Mouse (Mus musculus): ENCODE measurements around the gene Sco1. TPM values are rescaled to one million over a fixed set of nuclear protein-coding genes. Genes with fewer than 3 reads are reported as not detected.

The Sco1 gene
- total and polyA plus RNA-seq, 3 experiments, result 15.4 to 32.7 (median 20.4) TPM

DNA sequence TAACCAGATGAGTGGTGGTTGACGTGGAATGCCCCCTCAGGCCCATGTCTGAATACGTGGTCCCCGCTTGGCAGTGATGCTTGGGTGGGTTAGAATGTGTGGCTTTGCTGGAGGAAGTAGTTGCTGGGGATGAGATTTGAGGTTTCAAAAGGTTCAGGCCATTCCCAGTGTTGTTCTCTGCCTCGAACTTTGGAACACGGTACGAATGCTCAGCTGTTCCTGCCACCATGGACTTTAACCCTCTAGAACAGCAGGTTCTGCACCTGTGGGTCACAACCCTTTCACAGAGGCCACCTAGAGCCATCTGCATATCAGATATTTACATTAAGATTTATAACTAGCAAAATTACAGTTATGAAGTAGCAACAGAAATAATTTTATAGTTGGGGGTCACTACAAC, 16.2 kb upstream of the Sco1 start:
- Histone ChIP-seq H3K27me3 (replicated peaks) (no peaks in the 10 kb centered on the region), H3K4me2 (ENCODE audit: insufficient read depth, low read depth, poor library complexity, severe bottlenecking) (no peak overlapping the region), H3K4me3 (replicated peaks in 1 of 3; ENCODE audit: low read depth in 2 of 3, low read length in 2 of 3, poor library complexity in 1 of 3) (no peak overlapping the region), H3K4me1 (ENCODE audit: control insufficient read depth in 1 of 2, insufficient read depth in 2 of 2) (no peaks in the 10 kb centered on the region), H3K79me2 (replicated peaks; ENCODE audit: control insufficient read depth, extremely low read depth, insufficient read depth, poor library complexity, severe bottlenecking) (no peaks in the 10 kb centered on the region), H3K9ac (ENCODE audit: insufficient read depth, low read depth) (no peak overlapping the region), H3K9me3 (replicated peaks; ENCODE audit: low read length) (peaks cover 4% of the 10 kb centered on the region), H3K36me3 (replicated peaks in 1 of 2; ENCODE audit: control insufficient read depth in 1 of 2, insufficient read depth in 1 of 2, low read length in 1 of 2) (peaks cover 33 to 47% of the 10 kb centered on the region in 2 experiments), H3K27ac (ENCODE audit: insufficient read depth, low read depth) (no peak overlapping the region)
- DNase-seq (ENCODE audit: extremely low read depth), result no peak
- in situ Hi-C loops (cut with MboI; ENCODE audit: low pct_ligation_motif_present, low pct_unique_long_range_greater_than_20kb, low sequenced_read_pairs) (no loop called here), dilution Hi-C loops (cut with MboI; ENCODE audit: extremely low pct_ligation_motif_present, extremely low pct_unique_long_range_greater_than_20kb, low sequenced_read_pairs) (no loop called here)
- TF ChIP-seq UBTF (IDR thresholded peaks at IDR 0.05; ENCODE audit: low read depth, low read length) (no peak), ELF1 (IDR thresholded peaks at IDR 0.05; ENCODE audit: low read depth, low read length) (no peak), ETS1 (conservative IDR thresholded peaks at IDR 0.05; ENCODE audit: low read depth, low read length) (no peak)

DNA sequence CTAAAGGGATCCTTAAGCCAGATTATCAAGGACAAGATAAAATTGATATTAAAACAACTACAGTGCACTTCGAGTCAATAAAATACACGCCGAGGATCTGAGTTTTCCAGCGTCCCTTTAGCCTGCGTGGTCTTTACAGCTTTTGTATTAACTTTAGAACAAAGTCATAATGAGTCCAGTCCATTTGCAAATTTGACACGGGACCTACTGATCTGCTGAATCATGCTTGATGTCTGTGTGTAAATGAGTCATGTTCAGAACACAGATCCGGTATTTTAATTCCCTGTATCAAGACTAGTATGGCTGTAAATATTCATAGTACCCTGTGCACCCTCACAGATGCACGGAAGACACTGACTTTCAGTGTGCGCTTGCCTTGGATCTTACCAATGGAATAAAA, 15.6 kb upstream of the Sco1 start:
- TF ChIP-seq USF2 (conservative IDR thresholded peaks at IDR 0.05; ENCODE audit: low read depth, low read length), result no peak
- no peak for TF ChIP-seq UBTF (IDR thresholded peaks at IDR 0.05; ENCODE audit: low read depth, low read length)
- no peak for TF ChIP-seq ZNF384 (IDR thresholded peaks at IDR 0.05; ENCODE audit: low read depth, low read length)
- TF ChIP-seq CHD1 (IDR thresholded peaks at IDR 0.05; ENCODE audit: low read depth, low read length), result no peak
- no peak for TF ChIP-seq ZC3H11A (IDR thresholded peaks at IDR 0.05; ENCODE audit: low read depth, low read length)
- H3K4me3 ChIP-seq (replicated peaks in 1 of 3; ENCODE audit: low read depth in 2 of 3, low read length in 2 of 3, poor library complexity in 1 of 3), result no peak overlapping the region
- no peaks in the 10 kb centered on the region for H3K4me1 ChIP-seq (ENCODE audit: control insufficient read depth in 1 of 2, insufficient read depth in 2 of 2)
- in situ Hi-C loops (cut with MboI; ENCODE audit: low pct_ligation_motif_present, low pct_unique_long_range_greater_than_20kb, low sequenced_read_pairs), result no loop called here
- dilution Hi-C loops (cut with MboI; ENCODE audit: extremely low pct_ligation_motif_present, extremely low pct_unique_long_range_greater_than_20kb, low sequenced_read_pairs), result no loop called here
- no peak overlapping the region for H3K27ac ChIP-seq (ENCODE audit: insufficient read depth, low read depth)
- DNase-seq (ENCODE audit: extremely low read depth), result no peak
- peaks cover 40 to 53% of the 10 kb centered on the region in 2 experiments for H3K36me3 ChIP-seq (replicated peaks in 1 of 2; ENCODE audit: control insufficient read depth in 1 of 2, insufficient read depth in 1 of 2, low read length in 1 of 2)
- H3K79me2 ChIP-seq (replicated peaks; ENCODE audit: control insufficient read depth, extremely low read depth, insufficient read depth, poor library complexity, severe bottlenecking), result no peaks in the 10 kb centered on the region
- no peaks in the 10 kb centered on the region for H3K27me3 ChIP-seq (replicated peaks)
- H3K9me3 ChIP-seq (replicated peaks; ENCODE audit: low read length), result peaks cover 4% of the 10 kb centered on the region
- H3K4me2 ChIP-seq (ENCODE audit: insufficient read depth, low read depth, poor library complexity, severe bottlenecking), result no peak overlapping the region
- H3K9ac ChIP-seq (ENCODE audit: insufficient read depth, low read depth), result no peak overlapping the region

DNA sequence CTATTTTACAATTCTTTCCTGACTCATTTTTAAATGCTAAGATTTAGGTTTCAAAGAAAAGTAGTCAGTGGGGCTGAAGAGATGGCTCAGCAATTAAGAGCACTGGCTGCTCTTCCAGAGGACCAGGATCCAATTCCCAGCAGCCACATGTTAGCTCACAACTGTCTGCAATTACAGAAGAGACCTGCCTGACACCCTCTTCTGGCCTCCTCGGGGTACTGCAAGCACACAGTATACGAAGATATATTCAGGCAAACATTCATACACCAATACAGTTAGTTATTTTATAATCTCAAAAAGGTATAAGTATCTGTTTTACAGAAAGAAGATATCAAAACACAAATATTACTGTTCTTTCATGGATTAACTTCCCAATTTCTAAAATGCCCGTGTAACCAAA, 12.7 kb upstream of the Sco1 start:
- peaks cover 0 to 9% of the 10 kb centered on the region in 2 experiments; a peak in 1 of 4 replicates for H3K4me1 ChIP-seq (ENCODE audit: control insufficient read depth in 1 of 2, insufficient read depth in 2 of 2)
- peaks cover 44 to 78% of the 10 kb centered on the region in 2 experiments for H3K36me3 ChIP-seq (replicated peaks in 1 of 2; ENCODE audit: control insufficient read depth in 1 of 2, insufficient read depth in 1 of 2, low read length in 1 of 2)
- H3K4me2 ChIP-seq (ENCODE audit: insufficient read depth, low read depth, poor library complexity, severe bottlenecking), result no peak overlapping the region
- H3K27ac ChIP-seq (ENCODE audit: insufficient read depth, low read depth), result no peak overlapping the region
- H3K4me3 ChIP-seq (replicated peaks in 1 of 3; ENCODE audit: low read depth in 2 of 3, low read length in 2 of 3, poor library complexity in 1 of 3), result no peak overlapping the region
- TF ChIP-seq SMC3 (IDR thresholded peaks at IDR 0.05; ENCODE audit: low read depth, low read length), result peak; percentile 19; the same call in 1 of the 2 replicates
- TF ChIP-seq KAT2A (IDR thresholded peaks at IDR 0.05; ENCODE audit: insufficient replicate concordance, low read length), result no peak
- no peak for TF ChIP-seq IRF4 (IDR thresholded peaks at IDR 0.05; ENCODE audit: low read depth, low read length)
- TF ChIP-seq ZC3H11A (IDR thresholded peaks at IDR 0.05; ENCODE audit: low read depth, low read length), result no peak
- no peak for TF ChIP-seq ZNF384 (IDR thresholded peaks at IDR 0.05; ENCODE audit: low read depth, low read length)
- TF ChIP-seq MAX (IDR thresholded peaks at IDR 0.05; ENCODE audit: low read length), result no peak
- peak; percentile 33 to 49; a peak in 3 of 4 replicates for TF ChIP-seq CTCF (conservative IDR thresholded peaks at IDR 0.05 in 1 of 2, IDR thresholded peaks at IDR 0.05 in 1 of 2; ENCODE audit: low read depth in 2 of 2, low read length in 2 of 2)
- TF ChIP-seq ZKSCAN1 (IDR thresholded peaks at IDR 0.05; ENCODE audit: borderline replicate concordance, low read depth, low read length), result no peak
- TF ChIP-seq USF2 (conservative IDR thresholded peaks at IDR 0.05; ENCODE audit: low read depth, low read length), result no peak
- TF ChIP-seq JUND (conservative IDR thresholded peaks at IDR 0.05; ENCODE audit: low read depth, low read length), result no peak
- TF ChIP-seq BHLHE40 (IDR thresholded peaks at IDR 0.05; ENCODE audit: low read depth, low read length), result no peak
- TF ChIP-seq CHD2 (IDR thresholded peaks at IDR 0.05; ENCODE audit: low read length), result no peak
- no peak for TF ChIP-seq USF1 (IDR thresholded peaks at IDR 0.05; ENCODE audit: low read depth, low read length)
- no peak overlapping the region for H3K9ac ChIP-seq (ENCODE audit: insufficient read depth, low read depth)
- in situ Hi-C loops (cut with MboI; ENCODE audit: low pct_ligation_motif_present, low pct_unique_long_range_greater_than_20kb, low sequenced_read_pairs) (no loop called here), dilution Hi-C loops (cut with MboI; ENCODE audit: extremely low pct_ligation_motif_present, extremely low pct_unique_long_range_greater_than_20kb, low sequenced_read_pairs) (no loop called here)
- no peaks in the 10 kb centered on the region for H3K79me2 ChIP-seq (replicated peaks; ENCODE audit: control insufficient read depth, extremely low read depth, insufficient read depth, poor library complexity, severe bottlenecking)
- no peak for DNase-seq (ENCODE audit: extremely low read depth)
- peaks cover 4% of the 10 kb centered on the region for H3K9me3 ChIP-seq (replicated peaks; ENCODE audit: low read length)
- H3K27me3 ChIP-seq (replicated peaks), result no peaks in the 10 kb centered on the region
